Mouse (Mus musculus): ENCODE data around the gene Tbce.
"Not testable (repeated sequence)": the region's sequence is repeated elsewhere in the genome, so short reads cannot be mapped to it uniquely, and the experiment has no call there.

Gene Tbce

DNA sequence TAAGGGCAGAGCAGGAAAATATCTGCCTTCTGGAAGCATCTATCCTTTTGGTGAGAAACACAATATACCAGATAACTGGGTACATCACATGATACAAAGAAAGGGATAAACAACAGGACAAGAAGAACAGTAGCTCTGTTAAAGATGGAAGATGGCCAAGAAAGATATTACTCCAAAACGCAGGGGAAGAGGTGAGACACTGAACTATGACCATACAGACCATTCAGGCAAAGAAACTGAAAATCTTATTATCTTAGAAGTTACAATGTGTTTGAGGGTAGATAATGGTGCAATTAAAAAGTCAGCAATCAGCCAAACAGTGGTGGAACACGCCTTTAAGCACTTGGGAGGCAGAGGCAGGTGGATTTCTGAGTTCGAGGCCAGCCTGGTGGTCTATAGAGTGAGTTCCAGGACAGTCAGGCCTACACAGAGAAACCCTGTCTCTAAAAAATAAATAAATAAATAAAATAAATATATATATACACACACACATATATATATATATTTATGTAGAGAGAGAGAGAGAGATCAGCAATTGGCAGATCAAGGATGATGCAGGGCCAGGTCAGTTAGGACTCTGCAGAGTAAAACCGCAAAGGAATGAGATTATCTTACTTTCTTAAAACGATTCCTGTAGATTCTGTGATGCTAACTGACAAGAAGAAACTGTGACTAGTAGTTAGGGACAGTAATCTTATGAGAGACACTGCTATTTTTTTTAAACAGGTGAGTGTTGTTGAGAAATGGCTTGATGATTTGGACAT is 5.9 kb downstream of the Tbce start:
- DNase-seq (ENCODE audit: low spot score): peak; percentile 65

DNA sequence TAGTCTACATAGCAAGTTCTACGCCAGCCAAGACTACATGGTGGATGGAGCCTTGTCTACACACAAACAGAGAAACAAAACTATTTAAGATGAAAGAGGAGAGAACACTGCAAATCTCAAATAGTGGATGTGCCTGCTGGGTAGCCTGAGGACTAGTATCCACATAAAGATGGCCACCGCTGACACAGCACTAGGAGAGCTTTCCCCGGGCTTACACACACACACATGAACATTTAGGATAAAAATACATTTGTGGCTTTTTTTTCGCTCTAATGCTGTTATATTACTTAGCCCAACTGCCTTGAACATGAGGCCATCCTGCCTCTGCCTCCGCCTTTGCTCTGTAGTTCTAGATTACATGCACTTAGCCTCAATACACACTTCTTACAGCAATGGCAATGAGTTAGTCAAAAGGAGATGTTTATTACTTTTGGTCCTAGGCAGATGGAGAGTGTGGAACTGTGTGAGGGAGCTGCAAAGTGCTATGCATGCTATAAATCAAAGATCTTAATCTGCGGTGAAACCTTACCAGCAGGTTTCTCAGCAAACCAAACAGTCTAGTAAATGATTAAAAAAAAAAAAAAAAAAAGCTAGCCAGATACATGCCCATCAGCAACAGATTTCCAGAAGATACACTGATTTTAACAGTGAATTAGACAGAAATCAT is 13.2 kb downstream of the Tbce start:
- DNase-seq (ENCODE audit: low spot score): no peak

DNA sequence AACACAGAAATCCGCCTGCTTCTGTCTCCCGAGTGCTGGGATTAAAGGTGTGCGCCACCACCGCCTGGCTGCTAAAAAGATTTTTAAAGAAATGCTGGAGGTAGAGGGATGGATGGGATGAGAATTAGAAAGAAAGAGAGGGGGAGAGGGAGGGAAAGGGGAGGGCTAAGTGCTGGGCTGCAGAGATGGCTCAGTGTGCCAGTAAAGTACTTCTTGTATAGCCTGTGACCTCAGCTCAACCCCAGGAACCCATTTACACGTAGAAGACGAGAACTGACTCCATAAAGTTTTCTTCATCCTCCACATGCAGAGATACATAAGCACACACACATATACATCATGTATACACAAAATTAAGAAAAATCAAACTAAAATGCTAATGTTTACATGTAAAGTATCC is 13.9 kb downstream of the Tbce start:
- no peak for DNase-seq (ENCODE audit: low spot score)

DNA sequence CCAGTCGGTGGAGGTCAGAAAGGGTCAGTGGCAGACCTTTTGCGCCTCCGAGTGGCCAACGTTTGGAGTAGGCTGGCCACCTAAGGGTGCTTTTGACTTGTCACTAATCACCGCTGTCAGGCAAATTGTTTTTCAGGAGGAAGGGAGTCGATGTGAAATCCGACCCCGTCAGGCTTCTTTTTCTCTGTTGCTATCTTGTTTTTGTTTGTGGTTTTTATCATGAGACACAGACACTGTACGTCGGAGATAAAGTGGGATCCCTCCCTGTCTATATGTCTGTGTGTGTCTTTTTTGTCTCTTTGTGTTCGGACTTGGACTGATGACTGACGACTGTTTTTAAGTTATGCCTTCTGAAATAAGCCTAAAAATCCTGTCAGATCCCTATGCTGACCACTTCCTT is 18.0 kb downstream of the Tbce start:
- not testable (repeated sequence) for DNase-seq (ENCODE audit: low spot score)

DNA sequence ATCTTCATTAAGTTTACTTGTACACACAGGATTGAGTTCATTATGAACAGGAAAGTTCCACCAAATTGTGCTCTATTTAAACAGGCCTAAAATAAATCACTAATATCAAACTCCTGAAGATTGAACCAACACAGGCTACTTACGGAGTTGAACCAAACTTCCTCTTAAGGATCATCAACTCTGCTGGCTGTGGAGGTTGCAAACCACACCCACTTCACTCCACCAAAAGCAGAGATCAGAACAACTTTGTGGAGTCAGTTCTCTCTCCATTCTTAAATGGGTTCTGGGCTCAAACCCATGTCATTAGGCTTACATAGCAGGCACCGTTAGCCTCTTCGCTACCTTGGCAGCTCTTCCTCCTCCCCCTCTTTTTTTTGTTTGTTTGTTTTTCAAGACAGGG is 20.6 kb downstream of the Tbce start:
- DNase-seq (ENCODE audit: low spot score): no peak

DNA sequence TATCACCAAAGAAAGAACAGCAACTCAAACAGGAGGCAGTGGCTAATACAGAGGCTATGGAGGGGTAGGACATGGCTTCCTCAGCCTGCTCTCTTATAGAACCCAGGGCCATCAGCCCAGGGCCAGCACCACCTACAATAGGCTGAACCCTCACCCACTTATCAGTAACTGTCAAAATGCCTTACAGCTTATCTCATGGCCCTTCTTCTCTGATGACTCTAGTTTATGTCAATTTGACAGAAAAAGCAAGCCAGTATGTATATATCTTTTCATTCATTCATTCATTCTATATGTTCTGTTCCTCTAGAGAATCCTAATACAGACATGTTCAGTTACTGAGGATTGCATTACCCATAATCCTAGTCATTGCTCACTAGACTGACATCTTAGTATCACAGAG is 21.2 kb downstream of the Tbce start:
- DNase-seq (ENCODE audit: low spot score): no peak

DNA sequence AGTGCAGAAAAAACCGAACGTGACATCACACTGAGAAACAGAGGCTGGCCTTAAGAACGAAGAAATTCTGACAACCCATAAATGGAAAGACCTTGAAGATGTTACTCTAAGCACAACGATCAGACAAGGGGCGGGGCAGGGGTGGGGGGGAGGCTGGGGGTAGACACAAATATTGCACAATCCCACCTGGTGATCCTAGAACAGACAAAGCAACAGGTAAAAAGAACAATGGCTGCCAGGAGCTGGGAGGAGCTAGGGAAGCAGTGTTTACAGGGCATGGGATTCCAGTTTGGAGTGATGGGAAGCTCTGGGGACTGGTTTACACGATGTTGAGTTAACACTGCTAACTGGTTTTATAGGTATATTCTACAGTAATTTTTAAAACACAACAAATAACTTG is 23.8 kb downstream of the Tbce start:
- DNase-seq (ENCODE audit: low spot score): no peak

DNA sequence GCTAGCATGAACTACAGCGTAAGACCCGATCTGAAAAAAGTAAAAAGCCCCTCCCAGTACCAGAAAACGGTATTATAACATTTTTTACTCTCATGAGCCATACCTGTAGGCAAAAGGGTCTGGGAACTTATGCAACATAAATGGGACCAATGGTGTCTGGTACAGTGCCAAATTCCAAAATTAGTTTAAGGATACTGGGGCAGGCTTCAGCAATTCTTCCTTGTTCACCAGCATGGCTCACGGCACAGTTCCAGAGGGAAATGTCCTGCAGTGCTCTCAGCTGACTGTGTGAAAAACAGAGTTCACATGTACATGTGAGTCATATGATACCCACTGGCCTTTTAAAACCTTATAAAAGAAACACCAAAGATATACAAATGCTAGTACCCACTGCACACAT is 24.9 kb downstream of the Tbce start:
- no peak for DNase-seq (ENCODE audit: low spot score)

DNA sequence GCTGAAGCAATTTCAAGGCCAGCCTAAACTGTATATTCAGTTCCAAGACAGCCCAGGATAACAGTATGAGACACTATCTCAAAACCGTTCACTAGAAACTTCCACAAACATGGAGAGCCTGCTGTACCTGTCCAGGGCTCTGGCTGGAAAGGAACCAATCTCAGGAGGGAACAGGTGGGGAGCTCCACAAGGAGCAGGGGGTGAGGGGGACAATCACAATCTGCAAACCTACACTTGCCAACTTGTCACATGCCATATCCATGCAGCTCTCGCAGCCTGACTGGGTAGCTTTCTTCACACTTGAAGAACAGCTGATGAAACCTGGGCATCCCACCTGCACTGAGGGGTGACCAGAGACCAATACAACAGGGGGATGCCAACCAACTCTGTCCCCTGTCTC is 25.4 kb downstream of the Tbce start:
- DNase-seq (ENCODE audit: low spot score): no peak

DNA sequence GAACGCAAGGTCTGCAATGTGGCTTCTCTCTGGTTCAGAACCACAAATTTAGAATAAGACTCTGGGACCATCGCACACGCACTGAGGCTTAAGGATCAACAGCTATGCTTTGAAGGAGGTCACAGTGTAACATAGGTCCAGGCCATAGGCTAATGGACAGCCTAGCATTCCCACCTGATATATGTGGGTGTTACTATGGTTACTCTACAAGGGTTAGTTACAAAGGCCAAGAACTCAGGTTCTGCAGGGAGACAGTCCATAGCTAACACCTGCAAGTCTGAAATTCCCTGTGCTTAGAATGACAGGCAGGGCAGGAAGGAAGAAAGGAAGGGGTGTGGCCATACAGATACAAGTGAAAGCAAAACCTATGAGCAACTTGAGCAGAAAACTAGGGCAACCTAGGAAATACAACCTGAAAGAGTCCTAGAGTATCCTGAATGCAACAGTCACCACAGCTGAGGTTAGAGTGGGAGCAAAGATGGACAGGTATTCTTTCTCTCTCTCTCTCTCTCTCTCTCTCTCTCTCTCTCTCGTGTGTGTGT is 27.9 kb downstream of the Tbce start:
- DNase-seq (ENCODE audit: low spot score): no peak

DNA sequence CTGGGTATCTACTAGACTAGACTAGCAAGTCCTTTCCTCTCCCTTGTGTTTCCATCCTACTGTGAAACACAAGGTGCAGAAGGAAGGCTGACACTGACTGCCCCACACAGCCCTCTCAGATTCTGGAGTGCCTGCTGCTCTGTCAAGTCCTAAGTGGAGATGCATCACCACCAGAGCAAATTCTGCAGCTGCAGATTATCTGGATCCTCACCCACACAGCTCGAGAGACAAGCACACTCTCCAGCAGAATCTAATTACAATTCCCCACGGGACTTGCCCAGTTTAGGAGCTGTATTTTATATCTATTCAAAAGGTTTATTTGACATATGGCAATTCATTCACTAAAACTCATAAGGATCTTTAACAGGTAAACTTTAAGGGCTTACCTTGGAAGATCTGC is 33.4 kb downstream of the Tbce start:
- no peak for DNase-seq (ENCODE audit: low spot score)

DNA sequence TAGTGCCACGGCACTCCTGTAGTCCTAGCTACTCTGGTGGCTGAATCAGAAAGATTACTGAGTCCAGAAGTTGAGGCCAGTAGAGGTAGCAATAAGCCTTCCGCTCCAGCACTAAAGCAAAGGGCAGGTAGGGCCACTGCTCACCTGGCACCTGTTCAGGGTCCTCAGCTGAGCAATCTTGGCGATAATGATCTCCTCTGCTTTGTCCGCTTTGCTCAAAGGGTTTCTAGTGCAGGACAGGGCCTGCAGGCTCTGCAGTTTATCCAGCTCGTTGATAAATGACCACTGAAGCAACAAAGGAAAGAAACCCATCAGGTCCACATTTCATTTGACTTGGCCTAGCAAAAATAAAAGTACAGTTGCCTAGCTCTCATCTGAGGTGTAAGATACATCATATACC is 34.4 kb downstream of the Tbce start:
- DNase-seq (ENCODE audit: low spot score): no peak

DNA sequence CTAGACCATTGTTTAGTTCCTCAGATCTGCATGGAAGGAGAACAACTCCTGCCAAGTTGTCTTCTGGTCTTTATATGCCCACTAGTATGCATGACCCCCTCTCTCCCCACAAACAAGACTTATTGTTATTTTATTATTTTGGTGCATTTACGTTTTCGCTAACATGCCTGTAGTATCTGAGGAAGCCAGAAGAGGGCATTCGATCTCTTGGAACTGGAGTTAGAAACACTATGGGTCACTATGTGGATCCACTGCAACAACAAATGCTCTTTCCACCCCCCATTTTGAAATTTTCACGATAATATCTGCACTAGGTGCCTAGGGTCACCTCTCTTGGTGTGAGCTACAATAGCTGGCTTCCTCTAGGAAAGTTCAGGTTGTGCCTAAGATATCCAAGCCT is 35.4 kb downstream of the Tbce start:
- DNase-seq (ENCODE audit: low spot score): no peak

DNA sequence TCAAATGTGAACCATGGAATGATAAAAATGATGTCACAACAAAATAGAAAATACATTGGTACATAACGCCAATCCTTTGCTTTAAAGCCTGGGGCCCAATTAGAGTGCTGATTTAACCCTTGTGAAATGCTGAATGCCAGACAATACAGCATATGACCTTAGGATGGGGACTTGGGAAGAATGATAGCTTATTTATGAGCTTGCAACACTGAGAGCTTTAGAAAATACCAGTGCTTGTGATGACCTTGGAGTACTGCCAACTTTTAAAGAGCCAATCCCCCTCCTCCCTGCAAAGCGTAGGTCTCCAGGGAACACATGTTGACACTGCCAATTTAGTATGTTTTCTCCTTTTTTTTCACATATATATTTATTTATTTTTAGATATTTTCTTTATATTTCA is 36.7 kb downstream of the Tbce start:
- DNase-seq (ENCODE audit: low spot score): no peak

DNA sequence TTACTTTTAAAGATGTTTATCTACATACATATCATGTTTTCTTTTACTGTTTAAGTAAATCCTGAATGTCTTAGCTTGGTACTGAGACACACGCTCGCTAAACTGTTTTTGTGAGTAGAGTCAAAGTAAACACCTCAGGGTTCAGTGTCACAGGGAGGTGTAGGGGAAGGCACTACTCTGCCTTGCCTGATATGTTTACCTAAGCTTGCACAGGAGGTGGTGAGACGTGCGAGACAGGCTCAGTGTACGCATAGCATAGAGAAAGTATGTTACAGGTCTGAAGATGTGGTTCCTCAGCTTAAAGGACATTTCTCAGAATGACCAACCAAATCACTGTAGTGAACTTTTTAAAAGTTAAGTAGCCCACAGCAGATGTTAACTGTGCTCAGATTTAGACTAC is 42.0 kb downstream of the Tbce start:
- no peak for DNase-seq (ENCODE audit: low spot score)

DNA sequence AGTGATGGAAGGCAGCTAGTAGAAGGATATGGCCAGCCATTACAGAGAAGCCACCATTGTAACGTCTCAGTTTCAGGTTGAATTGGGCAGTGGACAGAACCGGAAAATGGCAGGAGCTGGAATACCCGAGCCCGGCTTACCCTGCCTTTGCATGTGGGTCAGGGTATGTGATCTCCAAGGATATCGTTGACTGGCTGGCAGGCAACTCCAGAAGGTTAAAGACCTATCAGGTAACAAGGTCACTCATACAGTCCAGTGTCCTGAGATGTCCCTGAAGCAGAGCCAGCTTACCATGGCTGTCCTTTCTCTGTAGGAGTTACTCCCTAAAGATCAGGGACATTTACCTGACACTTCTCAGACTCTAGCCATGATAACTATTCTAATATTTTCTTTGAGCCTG is 44.4 kb downstream of the Tbce start:
- no peak for DNase-seq (ENCODE audit: low spot score)

DNA sequence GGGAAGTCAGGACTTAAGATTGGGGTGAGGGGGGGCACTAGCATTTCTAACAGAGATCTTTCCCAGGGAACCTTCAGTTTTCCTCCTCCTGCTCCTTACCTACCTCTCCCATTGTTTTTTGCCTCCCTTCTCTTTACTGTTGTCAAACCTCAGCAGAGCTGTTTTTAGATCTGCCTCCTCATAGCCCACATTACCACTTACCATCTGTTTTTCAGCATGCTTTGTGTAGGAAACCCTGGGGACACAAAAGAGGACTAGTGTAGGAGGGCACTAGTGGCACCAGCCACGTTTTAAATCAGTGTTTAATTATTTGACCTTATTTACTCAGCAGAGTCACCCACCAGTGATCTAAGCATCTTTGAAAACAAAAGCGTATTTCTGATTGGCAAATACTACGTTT is 46.4 kb downstream of the Tbce start:
- DNase-seq (ENCODE audit: low spot score): no peak

DNA sequence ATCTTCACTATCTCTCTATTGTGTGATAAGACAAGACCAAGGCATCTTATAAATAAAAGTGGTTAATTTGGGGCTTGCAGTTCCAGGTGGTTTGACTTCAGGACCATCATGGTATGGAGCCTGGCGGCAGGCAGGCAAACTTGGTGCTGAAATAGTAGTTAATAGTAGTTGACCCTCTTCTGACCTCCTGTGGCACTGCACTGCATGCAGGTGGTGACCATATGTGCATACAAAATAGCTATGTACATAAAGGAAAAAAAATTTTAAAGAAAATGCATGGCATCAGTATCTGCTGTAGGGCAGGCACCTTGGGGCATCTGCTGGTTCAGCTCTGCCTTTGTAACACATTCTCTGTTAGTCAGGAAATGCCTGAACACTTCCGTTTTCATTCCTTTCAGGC is 49.0 kb downstream of the Tbce start:
- DNase-seq (ENCODE audit: low spot score): no peak

DNA sequence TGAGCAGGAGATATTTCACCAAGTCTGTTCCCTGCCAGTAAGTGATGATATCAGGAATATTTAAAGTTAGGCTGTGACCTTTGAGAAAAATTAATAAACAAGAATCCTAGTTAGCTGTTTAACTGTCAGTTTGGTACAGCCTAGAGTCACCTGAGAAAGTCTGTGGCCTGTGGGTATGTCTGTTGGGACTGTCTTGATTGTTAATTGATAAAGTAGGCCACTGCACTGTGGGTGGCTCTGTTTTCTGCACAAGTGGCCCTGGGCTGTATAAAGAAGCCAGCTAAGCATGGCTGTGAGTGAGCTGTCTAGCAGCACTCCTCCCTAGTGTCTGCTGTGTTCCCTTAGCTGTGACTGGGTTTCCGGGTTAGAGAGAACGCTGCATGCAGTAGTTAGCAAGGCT is 50.3 kb downstream of the Tbce start:
- no peak for DNase-seq (ENCODE audit: low spot score)

DNA sequence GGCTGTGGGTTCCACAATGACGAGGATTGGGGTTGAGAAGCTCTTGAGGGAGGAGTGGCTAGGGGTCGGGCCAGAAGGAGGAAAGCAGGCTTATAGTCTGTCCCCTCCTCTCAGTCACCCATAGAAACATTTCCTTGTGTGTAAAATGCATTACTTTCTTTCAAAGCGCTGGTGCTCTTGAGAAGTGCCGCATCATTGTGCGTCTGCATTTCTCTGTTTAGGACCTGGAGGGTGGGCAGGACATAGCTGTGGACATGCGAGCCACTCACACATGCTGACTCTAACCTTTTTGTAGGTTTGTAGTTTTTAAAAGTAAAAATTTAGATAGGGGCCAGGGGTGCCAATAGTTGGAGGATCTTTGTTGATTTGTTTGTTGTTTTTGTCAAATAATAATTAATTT is 55.9 kb downstream of the Tbce start:
- no peak for DNase-seq (ENCODE audit: low spot score)

DNA sequence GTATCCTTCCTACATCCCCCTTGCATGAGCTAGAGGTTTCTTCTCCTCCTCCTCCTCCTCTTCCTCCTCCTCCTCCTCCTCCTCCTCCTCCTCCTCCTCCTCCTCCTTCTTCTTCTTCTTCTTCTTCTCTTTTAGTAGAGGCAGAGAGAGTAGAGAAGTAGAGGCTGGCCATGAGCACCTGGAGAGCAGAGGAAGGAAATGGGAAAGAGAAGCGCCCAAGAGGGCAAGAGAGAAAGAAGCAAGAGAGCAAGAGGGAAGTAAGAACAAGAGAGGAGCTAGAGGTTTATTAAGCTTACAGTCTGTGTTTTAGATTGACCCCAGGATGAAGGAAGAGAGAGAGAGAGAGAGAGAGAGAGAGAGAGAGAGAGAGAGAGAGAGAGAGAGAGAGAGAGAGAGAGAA is 57.6 kb downstream of the Tbce start:
- DNase-seq (ENCODE audit: low spot score): not testable (repeated sequence)

DNA sequence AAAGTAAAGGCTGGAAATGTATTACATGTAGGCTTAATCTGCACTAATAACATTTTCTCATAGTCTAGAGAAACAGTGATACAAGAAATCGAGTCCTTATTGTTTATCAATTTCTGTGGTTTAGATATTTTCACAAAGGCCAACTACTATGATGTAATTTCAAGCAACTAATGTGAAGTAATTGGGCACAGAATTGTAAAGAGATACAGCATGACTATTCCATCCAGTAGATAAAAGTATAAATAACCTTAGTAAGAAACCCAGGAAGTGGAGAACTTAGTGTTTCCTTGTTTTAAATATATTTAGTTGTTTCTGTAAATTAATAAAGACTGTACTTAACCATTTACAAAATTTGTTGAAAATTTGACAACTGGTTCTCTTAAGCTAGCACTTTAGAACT is 69.6 kb downstream of the Tbce start:
- DNase-seq (ENCODE audit: low spot score): no peak

DNA sequence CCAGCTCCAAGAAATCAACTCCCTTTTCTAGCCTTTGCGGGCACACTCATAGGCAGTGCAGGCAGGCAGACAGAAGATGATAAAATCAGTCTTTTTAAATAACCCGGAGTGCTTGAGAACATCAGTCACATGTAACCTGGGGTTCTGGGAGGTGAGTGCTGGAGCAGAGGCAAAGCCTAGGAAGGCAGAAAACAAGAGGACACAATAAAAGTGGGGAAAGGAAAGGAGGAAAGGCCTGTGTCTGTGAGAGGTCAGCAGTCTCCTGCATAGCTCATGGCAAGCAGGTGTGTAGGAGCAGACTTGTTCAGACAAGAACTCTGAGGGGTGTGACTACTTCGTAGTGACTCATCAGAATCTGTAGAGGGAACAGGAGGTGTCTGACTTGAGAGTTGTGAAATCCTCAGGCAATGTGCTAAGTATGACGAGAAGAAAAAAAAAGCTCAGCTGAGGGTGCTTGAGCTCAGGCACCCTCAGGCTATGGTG is 70.8 kb downstream of the Tbce start:
- DNase-seq (ENCODE audit: low spot score): peak; percentile 78

DNA sequence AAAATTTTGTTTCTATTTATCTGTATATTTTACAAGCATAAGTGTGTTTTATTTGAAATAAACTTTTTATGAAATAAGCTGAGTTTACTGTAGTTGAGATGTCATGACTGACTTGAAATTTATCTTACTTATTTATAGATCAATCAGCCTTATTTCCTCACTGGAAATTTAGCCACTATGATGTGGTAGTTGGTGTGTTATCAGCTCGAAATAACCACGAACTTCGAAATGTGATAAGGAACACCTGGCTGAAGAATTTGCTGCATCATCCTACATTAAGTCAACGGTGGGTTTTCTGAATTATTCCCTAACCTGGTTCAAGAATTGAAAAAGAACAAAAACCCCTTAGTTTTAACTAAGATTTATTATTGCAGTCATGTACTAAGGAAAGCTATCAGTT is 73.3 kb downstream of the Tbce start:
- peak; percentile 29 for DNase-seq (ENCODE audit: low spot score)
